Mouse (Mus musculus): ENCODE results near the gene Marveld2.

The Marveld2 gene

DNA sequence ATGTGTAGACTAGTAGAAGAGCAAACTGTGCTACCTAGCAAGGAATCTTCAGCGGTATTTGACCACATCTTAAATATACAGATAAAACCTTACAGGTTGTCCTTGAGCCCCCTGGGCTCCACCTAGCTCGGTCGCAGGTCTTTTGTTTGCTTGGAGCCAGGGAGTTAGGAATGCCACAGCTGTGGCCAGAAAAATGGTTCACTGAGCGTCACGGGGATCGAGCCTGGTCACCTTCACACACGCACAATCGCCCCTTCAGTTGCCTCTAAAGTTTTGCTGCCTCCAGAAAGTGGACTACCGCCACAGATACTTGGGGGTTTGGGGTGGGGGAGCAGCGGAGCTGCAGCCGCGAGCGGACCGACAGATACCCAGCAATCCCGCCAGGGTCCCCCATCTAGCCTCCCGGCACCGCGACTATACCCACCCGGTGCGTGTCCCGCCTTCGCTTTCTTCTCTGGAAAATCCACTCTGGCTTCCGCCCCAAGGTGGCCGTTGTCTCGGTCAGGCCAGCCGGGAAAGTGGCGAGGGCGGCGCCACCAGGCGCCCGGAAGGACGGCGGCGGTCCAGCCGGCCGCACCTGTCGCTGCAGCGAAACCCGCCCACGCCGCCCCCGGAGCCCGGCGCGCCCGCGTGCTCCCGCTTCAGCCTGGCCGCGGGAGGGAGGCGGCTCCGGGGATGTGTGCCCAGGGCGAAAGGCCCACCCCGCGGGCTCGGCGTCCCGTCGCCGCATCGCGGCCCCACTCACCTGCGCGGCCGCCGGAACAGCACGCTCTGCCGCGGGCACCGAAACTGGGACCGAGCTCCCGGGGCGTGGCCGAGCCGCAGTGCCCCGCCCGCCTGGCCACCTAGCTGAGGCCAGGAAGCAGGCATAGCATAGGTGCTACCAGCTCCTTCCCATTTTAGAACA lies at the start of gene Marveld2:
TSS of gene Marveld2 (minus strand) at position 791 of the 907 bp plus-strand sequence.
- no peak for DNase-seq (ENCODE audit: extremely low read depth, low read depth, low spot score)

DNA sequence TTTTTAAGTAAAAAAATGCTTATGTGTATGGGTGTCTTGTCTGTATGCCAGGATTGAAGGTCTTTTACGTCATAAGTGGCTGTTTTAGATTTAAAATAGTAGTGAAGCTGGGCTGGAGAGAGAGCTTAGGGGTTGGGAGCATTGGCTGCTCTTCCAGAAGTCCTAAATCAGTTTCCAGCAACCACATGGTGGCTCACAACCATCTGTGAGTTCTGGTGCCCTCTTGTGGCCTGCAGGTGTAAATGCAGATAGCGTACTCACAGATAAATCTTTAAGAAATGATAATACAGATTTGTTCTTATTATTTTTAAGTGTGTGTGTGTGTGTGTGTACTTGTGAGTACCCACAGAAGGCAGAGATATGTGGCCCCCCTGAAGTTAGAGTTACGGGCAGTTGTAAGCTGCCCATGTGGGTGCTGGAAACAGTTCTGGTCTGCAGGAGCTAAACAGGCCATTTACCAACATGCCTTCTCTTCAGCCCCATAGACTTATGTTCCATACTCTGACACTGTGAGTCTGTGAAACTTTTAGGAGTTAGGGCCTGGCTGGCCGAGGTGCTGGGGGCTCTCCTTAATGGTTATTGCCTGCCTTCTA lies 43.2 kb upstream of the Marveld2 start:
- DNase-seq (ENCODE audit: extremely low read depth, low read depth, low spot score): no peak

DNA sequence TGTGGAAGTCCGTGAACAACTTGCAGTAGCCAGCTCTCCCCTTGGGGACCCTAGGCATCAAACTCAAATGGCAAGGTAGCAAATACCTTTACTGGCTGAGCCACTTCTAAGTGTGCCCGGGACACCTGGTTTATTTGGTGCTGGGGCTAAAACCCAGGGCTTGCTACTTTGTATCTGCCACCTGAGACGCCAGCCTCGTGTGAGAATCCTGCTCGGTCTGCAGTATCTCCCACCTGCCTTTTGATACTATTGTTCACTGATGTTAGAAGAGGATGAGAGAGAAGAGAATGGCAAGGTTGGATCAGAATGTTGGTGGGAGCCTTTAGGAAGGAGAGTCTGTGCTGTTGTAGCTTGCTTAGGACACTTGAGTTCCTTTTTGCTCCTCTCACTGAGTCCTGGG lies 41.3 kb upstream of the Marveld2 start:
- no peak for DNase-seq (ENCODE audit: extremely low read depth, low read depth, low spot score)

DNA sequence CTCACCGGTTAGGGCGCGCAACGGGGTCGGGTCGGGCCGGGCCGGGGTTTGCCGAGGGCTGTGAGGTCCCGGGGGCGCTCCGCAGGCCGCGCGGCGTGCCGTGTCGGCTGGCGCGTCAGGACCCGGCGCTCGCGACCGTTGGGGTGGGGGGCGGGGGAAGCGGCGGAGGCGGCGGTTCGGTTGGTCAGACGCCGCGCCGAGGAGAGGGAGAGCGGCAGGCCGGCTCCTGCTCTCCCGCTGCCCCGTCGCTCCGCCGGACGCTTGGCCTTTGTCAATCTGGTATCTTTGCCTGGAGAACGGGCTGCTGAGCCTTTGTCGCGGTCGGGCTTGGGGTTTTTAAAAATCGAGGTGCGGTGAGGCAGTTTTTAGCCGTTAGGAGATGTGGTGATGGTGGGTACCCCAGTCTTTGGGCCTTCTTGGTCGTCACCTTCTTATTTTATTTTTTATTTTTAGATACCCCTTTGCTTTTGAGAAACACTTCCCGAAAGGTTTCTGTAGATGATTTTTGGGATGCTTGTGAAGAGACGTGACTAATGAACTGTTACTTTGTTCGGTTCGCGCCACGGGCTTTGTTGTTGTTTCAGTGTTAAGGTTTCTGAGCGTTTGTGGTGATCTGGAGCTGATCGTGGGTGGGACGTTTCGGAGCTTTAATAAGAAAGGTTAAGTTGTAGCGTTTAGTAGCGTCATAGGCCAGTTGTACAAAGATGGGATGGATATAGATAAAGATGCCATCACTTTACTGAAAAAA lies 34.8 kb upstream of the Marveld2 start, which contains the start of gene Taf9:
TSS of gene Taf9 (plus strand) at position 141 of the 748 bp plus-strand sequence.
- no peak for DNase-seq (ENCODE audit: extremely low read depth, low read depth, low spot score)

DNA sequence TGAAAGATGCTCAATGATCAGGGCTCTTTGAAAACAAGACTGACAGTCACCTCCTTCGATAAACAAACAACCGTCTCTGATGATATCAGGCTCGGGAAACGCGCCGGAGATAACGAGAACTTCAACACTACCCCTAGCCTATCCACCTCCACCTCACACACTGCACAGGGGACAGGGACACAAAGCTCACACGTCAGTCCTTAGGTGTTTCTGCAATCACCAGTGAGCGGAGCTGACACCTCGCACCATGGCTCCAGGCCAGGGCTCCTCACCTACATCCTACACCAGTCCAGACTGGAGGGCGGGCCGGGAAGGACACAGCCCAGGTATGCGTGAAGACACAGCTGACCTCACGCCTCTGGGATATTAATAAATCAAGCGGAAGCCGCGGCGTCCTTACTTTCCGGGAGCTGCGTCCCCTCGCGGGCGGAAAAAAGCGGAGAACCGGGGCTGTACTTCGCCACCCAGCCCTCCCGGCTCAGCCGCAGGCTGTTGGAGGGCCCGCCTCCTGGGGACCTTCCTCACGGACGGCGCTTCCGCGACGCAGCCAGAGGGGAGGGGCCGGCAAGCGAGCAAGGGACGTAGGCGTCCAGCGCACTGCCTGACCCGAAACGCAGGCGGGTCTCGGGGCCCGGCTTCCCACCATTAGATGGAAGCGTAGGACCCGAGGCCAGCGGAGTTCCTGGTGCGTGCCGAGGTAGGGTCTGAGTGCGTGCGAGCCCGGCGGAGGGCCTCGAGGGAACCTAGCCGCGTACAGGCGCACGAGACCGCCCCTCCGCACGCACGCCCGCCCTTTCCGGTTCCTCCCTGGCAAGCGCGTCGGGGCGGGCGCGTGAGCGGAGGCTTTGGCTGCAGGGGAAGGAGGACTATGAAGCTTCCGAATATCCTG lies 34.0 kb upstream of the Marveld2 start, which contains the start of the genes Ak6 and Rad17:
TSS of gene Ak6 (plus strand) at position 430 of the 889 bp plus-strand sequence.
TSS of gene Rad17 (minus strand) at position 502 of the 889 bp plus-strand sequence.
- DNase-seq (ENCODE audit: extremely low read depth, low read depth, low spot score): peak; percentile 40

DNA sequence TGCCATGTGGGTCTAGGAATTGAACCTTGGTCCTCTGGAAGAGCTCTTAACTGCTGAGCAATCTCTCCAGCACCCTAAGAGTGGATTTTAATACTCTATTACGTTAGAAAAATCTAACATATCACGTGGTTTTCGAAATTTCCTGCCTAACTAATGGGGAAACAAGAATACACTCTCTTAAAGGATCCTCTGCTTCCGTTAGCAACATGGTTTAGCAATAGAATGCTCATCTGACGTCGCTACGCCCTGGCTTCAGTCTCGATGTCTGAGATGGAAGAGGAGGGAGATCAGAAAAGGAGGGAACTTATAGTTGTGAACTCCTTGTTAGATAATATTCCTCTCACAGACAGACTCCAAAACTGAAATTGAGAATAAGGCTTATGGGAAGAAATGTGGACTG lies 31.5 kb upstream of the Marveld2 start:
- DNase-seq (ENCODE audit: extremely low read depth, low read depth, low spot score): no peak

DNA sequence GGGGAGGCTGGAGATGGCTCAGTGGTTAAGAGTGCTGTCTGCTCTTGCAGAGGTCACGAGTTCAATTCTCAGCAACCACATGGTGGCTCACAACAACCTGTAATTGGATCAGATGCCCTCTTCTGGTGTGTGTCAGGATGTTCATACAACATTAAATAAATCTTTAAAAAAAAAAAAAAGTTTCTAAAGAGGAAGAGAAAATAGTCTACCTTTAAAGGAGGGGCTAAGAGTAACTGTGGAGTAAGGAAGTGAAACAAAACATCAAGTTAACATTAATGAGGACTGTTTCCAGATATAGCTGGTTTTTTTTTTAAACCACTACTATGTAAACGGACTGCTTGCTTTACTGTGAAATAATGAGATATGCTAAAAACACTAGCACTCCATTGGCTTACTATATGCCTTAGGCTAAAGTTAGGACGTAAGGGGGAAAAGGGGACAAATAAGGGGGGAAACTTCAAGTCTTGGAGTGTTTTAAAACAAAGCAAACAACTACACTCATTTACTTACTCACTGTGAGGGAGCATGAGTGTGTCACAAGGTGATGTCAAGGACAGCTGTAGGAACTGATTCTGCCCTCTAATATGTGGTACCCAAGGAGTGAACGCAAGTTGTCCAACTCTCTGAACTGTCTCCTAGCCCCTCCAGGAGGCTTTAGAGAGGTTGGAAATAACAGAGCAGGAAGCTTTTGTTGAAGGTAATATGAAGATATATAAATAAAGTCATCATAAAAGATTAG lies 25.9 kb upstream of the Marveld2 start:
- no peak for DNase-seq (ENCODE audit: extremely low read depth, low read depth, low spot score)

DNA sequence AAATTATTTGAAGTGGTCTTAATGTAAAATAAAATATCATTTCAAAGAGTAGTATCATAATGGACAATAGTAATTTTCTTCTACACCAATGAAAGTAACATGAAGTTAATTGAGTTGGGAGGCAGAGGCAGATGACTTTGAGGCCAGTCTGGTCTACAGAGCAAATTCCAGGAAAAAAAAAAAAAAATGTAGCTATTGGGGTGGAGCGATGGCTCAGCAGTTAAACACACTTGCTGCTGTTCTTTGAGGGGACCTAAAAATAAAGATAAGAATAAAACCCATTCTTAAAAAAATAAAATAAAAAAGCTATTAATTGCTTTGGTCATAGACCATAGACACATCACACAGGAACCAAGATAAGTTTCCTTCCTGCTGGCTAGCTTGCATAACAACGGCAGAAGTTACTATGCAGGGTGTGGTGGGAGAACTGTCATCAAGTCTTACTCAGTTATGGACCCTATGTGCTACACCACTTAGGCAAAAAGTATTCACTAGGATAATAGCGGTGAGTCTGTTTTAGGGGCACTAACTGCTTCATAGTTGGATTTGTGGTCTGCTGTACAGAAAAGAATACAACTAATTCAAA lies 17.4 kb upstream of the Marveld2 start:
- DNase-seq (ENCODE audit: extremely low read depth, low read depth, low spot score): no peak

DNA sequence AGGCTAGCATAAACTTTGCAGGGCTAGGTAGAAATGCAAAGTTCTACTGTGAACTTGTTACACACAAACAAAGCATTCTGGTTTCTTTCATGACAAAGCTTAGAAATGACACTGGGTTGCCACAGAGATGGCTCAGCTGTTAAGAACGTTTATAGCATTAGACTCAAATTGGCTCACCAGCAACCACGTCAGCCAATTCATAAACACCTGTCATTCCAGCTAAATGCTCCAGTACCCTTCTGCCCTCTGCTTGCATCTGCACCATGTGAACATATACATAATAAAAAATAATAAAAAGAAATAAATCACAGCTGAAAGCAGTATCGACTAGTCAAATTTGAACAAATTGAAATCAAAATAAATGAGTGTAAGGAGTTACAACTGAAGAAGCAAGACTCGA lies 5.5 kb upstream of the Marveld2 start:
- DNase-seq (ENCODE audit: extremely low read depth, low read depth, low spot score): no peak

DNA sequence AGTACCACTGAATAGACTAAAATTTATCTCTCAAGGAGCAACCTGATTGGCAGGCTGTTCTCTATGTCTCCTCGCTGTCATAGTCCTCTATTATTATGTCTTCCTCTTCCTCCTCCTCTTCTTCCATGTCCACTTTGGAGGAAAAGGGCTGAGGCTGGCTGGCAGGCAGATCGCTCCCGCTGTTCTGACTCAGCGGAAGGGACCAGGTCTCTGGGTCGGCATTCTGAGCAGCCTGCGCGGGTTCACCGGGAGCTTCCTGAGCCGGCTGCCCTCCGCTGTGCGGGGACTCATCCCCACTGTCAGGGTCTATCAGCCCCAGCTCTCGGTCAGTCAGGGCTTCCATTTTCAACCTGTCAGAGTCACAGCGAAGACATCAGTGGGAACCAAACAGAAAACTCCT lies 812 bp upstream of the Marveld2 start:
- DNase-seq (ENCODE audit: extremely low read depth, low read depth, low spot score): no peak

DNA sequence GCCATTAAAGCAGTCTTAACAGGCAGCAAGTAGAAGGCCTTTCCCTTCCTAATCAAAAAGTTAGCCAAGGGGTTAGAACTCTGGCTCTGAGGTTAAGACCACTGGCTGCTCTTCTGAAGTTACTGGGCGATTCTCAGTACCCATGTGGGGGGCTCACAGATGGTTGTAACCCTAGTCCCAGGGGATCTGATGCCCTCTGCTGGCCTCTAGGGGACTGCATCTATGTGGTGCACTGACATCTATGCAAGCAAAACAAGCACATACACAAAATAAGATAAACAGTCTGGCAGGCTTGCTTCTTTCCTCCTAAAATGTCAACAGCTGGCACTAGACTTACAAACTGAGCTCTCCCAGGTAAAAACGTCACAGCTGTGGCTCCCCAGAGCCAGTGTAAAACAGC lies 3.9 kb downstream of the Marveld2 start:
- no peak for DNase-seq (ENCODE audit: extremely low read depth, low read depth, low spot score)

DNA sequence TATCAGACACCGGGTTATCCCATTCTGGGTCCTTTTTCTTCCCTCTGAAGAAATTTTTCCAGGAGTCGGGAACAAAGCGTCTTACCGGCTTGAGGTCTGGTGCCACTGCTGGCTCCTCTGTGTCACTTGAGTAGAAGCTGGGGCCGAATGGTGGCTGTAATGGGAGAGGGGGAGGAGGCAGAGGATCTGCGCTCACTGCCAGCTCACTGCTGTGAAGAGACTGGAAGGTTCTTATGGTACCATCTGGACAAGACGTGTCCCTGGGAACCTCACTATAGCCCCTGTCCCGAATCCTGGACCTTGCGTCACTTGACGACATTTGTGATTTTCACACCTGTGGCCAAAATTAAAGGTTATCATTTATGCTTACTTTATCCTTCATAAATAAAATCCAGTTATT lies 4.5 kb downstream of the Marveld2 start:
- DNase-seq (ENCODE audit: extremely low read depth, low read depth, low spot score): no peak

DNA sequence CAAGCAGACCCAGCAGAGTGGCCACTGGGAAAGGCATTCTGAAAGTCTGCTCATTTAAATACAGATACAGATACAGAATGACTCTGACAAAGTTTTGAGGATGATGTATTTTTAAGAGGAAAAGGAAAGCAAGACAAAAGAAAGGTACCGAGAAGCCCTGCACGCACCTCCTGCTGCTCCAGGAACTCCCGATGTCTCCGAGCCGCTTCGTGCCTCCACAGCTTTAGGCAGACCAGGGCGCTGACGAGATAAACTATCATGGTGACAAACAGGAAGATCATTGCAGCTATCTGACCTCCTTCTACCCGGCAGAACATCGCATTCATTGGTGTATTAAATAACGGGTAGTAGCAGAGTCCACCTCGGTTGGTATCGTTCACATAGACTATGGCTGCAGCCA lies 5.5 kb downstream of the Marveld2 start:
- DNase-seq (ENCODE audit: extremely low read depth, low read depth, low spot score): no peak

DNA sequence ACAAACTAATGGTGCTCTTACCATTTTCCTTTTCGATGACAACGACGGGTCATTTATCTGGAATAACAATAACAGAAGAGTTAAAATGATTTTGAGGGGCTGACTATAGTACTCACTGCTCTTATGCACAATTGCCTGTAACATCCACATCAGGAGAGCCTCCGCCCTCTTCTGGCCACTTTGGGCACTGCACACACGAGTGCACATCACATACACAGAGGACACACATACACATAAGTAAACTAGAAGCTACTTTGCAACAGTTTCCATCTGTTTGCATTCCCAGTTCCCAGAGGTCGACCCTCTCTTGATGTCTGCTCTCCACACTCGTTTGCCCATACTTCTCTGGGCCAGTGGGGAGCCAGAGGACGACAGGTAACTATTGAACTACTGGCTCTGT lies 9.0 kb downstream of the Marveld2 start:
- no peak for DNase-seq (ENCODE audit: extremely low read depth, low read depth, low spot score)

DNA sequence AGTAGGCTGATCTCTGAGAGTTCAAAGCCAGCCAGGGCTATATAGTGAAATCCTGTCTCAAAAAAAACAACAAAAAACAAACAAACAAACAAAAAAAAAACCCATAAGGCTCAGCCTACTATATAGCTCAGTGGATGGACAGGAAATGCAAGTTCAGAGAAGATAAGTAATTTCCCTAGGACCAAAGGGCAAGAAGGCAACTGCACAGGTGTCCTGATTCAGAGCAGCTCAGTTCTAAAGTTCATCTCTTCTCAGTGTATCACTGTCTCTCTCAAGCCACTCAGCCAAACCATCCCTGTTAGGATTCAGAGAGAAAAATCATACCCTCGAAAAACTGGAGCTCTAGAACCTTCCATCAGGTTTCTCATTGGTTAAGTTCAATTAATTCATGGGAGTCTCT lies 10.9 kb downstream of the Marveld2 start:
- DNase-seq (ENCODE audit: extremely low read depth, low read depth, low spot score): no peak

DNA sequence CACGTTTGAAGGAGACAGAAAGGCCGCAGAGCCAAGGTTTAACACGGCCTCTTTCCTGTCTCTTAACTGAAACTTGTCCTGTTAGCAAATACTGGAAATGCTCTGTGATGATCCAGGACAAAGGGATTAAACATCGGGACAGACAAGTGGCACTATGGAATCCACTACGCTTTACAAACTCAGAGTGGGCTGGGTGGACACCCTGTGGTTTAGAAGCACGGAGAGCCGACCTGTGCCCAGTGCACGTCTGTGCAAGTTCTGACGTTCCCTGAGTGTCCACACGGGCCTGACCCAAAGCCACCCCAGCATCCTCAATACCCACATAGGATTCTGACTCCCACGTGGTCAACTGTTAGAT lies 13.1 kb downstream of the Marveld2 start:
- DNase-seq (ENCODE audit: extremely low read depth, low read depth, low spot score): no peak

DNA sequence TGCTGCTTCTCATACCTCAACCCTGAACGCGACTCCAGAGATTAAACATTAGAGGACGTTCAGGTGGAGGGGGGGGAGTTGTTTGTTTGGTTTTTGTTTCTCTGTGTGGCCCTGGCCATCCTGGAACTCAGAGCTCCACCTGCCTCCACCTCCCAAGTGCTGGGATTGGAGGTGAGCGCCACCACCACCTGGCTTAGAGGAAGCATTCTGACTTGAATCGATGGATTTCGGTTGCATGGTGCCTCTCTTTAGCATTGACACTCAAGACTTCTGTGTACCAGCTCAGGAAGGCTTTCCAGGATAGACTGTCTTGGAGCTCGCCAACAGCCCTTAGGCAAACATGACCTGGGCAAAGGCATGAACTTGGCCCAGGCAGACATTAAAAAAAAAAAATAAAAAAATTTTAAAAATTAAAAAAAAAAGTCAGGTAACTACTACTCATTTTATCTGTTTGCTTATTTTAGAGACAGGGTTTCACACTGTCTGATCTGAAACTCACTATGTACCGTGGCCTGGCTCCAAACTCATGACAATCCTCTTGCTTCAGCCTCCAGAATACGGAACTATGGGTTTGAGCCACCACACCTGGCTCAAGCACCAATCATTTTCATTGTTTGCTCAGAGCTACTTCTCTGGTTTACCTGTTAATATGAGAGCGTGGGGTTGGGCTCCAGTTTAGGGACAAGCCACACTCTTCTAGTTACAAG lies 13.6 kb downstream of the Marveld2 start:
- no peak for DNase-seq (ENCODE audit: extremely low read depth, low read depth, low spot score)

DNA sequence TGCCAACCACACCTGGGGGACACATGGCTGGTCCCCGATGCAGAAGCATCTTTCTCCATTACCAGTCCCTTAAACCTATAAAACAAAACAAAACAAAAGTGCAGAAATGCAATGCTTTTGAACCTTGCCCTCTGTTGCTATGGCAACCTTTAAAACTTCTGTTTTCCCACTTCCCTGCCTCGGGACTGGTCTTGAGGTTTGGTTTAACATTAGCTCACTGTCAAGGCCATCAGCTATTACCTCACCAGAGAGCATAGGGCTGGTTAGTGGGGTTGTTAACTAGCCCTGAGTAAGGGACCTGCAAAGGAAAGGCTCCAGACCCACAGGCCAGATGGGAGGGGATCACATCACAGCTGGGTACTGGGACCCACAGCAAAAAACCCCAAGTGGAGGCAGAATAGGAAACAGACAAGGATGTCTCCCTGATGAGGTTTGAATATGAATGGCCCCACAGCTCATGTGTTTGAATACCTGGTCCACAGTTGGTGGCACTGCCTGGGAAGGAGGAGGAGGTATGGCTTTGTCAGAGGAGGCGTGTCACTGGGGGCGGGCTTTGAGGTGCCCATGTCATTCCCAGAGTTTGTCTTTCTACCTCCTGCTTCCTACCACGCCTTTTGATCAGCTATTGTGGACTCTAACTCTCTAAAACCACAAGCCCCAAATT lies 14.4 kb downstream of the Marveld2 start:
- no peak for DNase-seq (ENCODE audit: extremely low read depth, low read depth, low spot score)

Measured in fat pad, adult 2 months (tissue).